Mouse (Mus musculus): ENCODE data around the gene Timm13. TPM values are rescaled to one million over a fixed set of nuclear protein-coding genes. Genes with fewer than 3 reads are reported as not detected.

Gene Timm13
- polyA plus RNA-seq, 1 experiment from 2014 or later = 317 TPM

DNA sequence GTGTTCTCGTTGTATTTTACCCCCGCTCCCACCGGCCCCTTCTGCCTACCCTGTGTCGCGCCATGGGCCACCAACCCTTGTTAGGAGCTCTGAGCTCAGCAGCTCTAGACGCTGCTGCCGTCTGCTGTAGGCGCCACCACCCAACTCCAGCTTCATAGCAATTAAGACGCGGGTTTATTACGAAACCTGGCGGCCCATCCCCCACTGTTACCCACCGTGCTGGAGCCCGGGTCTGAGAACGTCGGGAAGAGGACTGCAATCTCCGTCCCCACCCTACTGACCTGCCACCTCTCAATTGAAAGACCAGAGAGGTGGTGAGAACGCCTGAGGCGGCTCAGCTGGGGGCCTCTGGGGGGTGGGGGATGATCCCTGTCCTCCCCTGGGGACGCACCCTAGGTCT, 31.4 kb upstream of the Timm13 start:
- peaks cover 3% of the 10 kb centered on the region; the same call in 1 of the 2 replicates for H3K27me3 ChIP-seq (replicated peaks)
- H3K4me2 ChIP-seq = peak overlapping the region; percentile 95
- 3% methylated on average over 20 of the region's 20 CpGs for WGBS
- no peaks in the 10 kb centered on the region for H3K36me3 ChIP-seq
- ATAC-seq (ENCODE audit: insufficient read depth, low FRiP score, low read depth) = no peak
- peaks cover 66% of the 10 kb centered on the region for H3K4me1 ChIP-seq
- H3K27ac ChIP-seq = peak overlapping the region; percentile 67; the same call in 1 of the 2 replicates
- no peaks in the 10 kb centered on the region for H3K9me3 ChIP-seq
- peak overlapping the region; percentile 67 for H3K4me3 ChIP-seq (replicated peaks)
- no peak overlapping the region for H3K9ac ChIP-seq

DNA sequence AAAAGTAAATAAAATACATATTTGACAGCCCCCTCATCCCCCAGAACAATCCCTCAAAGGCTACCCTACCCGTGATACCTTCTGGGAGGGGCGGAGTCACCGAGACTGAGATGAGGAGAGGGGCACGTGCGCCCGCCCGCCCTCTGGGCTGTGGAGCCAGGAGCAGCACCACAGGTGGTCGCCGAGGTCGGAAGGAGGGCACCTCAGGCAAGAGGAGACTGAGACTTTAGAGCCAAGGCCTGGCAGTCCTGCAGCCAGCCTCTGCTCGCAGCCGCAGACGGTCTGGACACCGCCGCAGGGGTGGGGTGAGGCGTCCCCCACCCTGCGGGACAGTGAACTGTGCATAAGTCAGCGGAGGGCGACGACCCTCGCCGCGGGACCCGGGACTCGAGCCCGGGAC, 30.9 kb upstream of the Timm13 start:
- no peaks in the 10 kb centered on the region for H3K9me3 ChIP-seq
- H3K4me3 ChIP-seq (replicated peaks) = peak overlapping the region; percentile 67
- no peak overlapping the region for H3K9ac ChIP-seq
- no peak overlapping the region for H3K27ac ChIP-seq
- H3K36me3 ChIP-seq = no peaks in the 10 kb centered on the region
- H3K4me2 ChIP-seq = peak overlapping the region; percentile 95
- WGBS = 8% methylated on average over 26 of the region's 26 CpGs
- ATAC-seq (ENCODE audit: insufficient read depth, low FRiP score, low read depth) = no peak
- peaks cover 3% of the 10 kb centered on the region; the same call in 1 of the 2 replicates for H3K27me3 ChIP-seq (replicated peaks)
- H3K4me1 ChIP-seq = peaks cover 61% of the 10 kb centered on the region

DNA sequence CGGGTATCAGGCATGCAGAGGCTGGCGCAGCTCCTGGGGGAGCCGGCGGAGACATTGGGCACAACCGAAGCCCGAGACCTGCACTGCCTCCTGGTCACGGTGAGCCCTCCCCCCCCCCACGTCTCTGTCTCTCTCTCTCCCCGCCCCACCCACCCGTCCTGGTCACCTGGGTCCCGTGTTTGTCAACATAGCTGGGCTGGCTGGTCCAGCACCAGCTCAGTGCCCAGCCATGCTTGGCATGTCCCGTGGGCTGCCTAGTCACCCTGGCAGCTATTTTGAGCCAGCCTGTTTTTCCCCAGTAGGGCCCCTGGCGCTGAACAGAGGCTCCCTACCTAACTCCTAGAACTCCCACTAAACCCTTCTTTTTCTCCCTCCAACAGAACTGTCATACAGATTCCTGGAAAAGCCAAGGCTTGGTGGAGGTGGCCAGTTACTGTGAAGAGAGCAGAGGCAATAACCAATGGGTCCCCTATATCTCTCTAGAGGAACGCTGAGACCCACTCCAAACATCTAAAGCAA, 30.4 kb upstream of the Timm13 start:
- Histone ChIP-seq H3K4me1 (peaks cover 56% of the 10 kb centered on the region), H3K9ac (peak overlapping the region; percentile 76; the same call in 1 of the 2 replicates), H3K27ac (no peak overlapping the region), H3K27me3 (replicated peaks) (peaks cover 3% of the 10 kb centered on the region; the same call in 1 of the 2 replicates), H3K9me3 (no peaks in the 10 kb centered on the region), H3K4me2 (peak overlapping the region; percentile 95), H3K4me3 (replicated peaks) (peak overlapping the region; percentile 67), H3K36me3 (no peaks in the 10 kb centered on the region)
- WGBS = 18% methylated on average over 10 of the region's 14 CpGs
- no peak for ATAC-seq (ENCODE audit: insufficient read depth, low FRiP score, low read depth)

DNA sequence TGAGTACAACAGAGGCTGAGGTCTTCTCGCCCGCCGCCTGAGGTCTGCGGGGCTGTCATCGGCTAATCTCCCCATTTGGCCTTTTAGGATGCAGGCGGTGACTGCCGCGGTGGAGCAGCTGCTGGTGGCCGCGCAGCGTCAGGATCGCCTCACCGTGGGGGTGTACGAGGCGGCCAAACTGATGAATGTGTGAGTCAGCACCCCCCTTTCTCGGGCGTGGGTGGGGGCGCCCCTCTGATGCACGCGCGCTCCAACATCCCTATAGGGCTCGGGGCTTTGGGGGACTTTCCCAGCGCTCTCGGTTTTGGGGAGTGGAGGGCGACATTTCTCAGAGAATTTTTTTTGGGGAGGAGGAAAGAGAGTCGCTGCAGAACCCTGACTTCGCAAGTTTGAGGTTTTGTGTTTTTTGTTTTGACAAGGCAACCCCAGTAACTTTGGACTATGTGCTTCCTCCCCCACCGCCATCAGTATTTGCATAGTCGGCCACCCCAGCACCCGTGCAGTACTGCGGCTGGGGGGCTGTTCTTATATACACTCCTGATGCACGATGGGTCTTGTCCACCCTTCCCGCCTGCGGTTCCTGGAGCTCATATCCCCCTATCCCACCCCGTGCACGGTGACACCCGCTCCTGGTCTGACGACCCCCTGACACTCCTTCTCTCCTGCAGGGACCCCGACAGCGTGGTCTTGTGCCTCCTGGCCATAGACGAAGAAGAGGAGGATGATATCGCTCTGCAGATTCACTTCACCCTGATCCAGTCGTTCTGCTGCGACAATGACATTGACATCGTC, 29.8 kb upstream of the Timm13 start:
- H3K4me1 ChIP-seq = peaks cover 49% of the 10 kb centered on the region
- no peaks in the 10 kb centered on the region for H3K9me3 ChIP-seq
- no peak for ATAC-seq (ENCODE audit: insufficient read depth, low FRiP score, low read depth)
- WGBS = 1% methylated on average over 45 of the region's 45 CpGs
- H3K9ac ChIP-seq = peak overlapping the region; percentile 76
- H3K36me3 ChIP-seq = no peaks in the 10 kb centered on the region
- peaks cover 3% of the 10 kb centered on the region; the same call in 1 of the 2 replicates for H3K27me3 ChIP-seq (replicated peaks)
- H3K27ac ChIP-seq = peak overlapping the region; percentile 63; the same call in 1 of the 2 replicates
- peak overlapping the region; percentile 67 for H3K4me3 ChIP-seq (replicated peaks)
- peak overlapping the region; percentile 95 for H3K4me2 ChIP-seq

DNA sequence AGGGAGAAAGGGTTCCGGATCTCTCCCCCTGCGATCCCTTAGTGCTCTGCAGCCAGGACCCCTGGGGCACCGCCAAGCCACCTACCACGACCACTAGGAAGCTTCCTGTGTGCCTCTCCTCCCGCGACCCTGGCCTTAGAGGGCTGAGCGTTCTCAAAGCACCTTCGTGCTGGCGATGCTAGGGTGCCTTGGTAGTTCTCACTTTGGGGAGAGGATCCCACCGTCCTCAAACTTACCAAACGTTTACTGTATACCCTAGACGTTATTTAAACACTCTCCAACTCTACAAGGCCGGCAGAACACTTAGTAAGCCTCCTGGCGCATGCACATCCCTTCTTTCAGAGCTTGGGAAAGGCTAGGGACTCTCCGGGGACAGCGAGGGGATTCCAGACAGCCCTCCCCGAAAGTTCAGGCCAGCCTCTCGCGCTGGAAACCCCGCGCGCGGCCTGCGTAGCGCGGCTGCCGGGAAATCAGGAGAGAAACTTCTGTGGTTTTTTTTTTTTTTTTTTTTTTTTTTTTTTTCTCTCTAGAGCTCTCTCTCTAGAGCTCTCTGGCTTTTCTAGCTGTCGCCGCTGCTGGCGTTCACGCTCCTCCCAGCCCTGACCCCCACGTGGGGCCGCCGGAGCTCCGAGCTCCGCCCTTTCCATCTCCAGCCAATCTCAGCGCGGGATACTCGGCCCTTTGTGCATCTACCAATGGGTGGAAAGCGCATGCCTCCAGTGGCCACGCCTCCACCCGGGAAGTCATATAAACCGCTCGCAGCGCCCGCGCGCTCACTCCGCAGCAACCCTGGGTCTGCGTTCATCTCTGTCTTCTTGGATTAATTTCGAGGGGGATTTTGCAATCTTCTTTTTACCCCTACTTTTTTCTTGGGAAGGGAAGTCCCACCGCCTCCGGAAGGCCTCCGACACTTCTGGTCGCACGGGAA, 28.8 kb upstream of the Timm13 start, which contains the start of gene Gadd45b:
TSS of gene Gadd45b (plus strand) at position 775 of the 928 bp plus-strand sequence.
- Histone ChIP-seq H3K9ac (peak within 1 kb of the TSS; percentile 76), H3K36me3 (no peaks in the 10 kb centered on the region), H3K4me3 (replicated peaks) (peak within 1 kb of the TSS; percentile 67), H3K27me3 (replicated peaks) (peaks cover 3% of the 10 kb centered on the region; the same call in 1 of the 2 replicates), H3K27ac (peak within 1 kb of the TSS; percentile 93), H3K4me2 (peak within 1 kb of the TSS; percentile 95), H3K9me3 (no peaks in the 10 kb centered on the region), H3K4me1 (peaks cover 45% of the 10 kb centered on the region)
- under 1% methylated on average over 56 of the region's 56 CpGs for WGBS
- ATAC-seq (ENCODE audit: insufficient read depth, low FRiP score, low read depth) = peak; percentile 89

DNA sequence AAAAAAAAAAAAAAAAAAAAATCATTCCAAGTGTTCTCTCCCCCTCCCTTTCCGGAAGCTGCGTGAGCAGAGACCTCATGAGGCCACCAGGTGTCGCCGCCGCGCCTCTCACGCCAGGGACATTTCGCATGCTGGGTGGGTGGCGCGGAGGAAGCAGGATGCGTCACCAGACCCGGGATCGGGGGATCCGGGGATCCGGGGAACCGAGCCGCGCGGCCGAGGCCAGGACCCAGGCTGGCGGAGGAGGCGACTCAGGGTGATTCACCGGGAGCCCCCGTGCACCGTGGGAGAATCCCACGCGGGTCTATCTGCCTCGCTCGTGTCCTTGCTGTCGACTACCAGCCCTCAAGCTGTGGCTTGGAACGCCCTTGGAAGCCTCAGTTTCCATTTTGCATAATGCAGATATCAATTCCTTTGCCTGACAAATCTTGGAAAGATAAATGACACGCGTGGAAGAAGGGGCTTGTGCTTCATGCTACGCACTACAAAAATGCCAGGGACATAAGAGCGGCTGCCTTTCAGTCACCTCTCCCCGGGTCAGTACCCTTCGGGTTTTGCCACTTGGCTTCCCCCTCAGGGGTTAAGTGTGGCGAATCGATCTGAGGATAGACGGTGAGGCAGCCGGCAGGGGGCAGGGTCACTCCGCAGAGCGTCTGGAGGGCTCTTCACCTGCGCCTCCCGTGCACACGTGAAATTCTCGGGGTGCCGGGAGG, 28.0 kb upstream of the Timm13 start:
- WGBS = under 1% methylated on average over 48 of the region's 48 CpGs

DNA sequence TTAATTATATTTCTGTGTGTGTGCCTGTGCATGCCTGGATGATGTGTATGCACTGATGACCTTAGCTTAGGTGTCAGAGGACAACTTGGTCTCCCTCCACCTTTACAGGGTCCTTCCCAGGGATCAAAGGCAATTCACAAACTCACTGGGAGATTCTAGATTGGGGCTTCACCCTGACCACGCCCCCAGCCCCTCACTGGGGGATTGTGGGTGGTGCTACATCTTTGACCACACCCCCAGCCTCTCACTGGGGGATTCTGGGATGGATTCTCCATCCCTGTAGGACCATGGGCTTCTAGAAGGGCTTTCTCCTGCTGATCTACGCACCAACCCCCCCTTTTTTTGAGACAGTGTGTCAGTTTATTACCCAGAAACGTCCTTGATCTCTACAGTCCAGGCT, 24.7 kb upstream of the Timm13 start:
- no peaks in the 10 kb centered on the region for H3K36me3 ChIP-seq
- H3K9me3 ChIP-seq = no peaks in the 10 kb centered on the region
- H3K27ac ChIP-seq = no peak overlapping the region
- H3K9ac ChIP-seq = no peak overlapping the region
- peaks cover 20% of the 10 kb centered on the region; the same call in 1 of the 2 replicates for H3K4me1 ChIP-seq
- H3K4me3 ChIP-seq (replicated peaks) = no peak overlapping the region
- no peaks in the 10 kb centered on the region for H3K27me3 ChIP-seq (replicated peaks)
- no peak for ATAC-seq (ENCODE audit: insufficient read depth, low FRiP score, low read depth)
- WGBS = 50% methylated on average over 3 of the region's 3 CpGs
- H3K4me2 ChIP-seq = no peak overlapping the region

More for the DNA sequence above, 28.0 kb upstream of the Timm13 start:
- H3K36me3 ChIP-seq = no peaks in the 10 kb centered on the region
- no peaks in the 10 kb centered on the region for H3K9me3 ChIP-seq
- peaks cover 42% of the 10 kb centered on the region for H3K4me1 ChIP-seq
- H3K27me3 ChIP-seq (replicated peaks) = peaks cover 3% of the 10 kb centered on the region; the same call in 1 of the 2 replicates
- peak overlapping the region; percentile 66 for H3K9ac ChIP-seq
- H3K4me2 ChIP-seq = peak overlapping the region; percentile 82
- H3K4me3 ChIP-seq (replicated peaks) = peak overlapping the region; percentile 63
- peak; percentile 34; the same call in 1 of the 2 replicates for ATAC-seq (ENCODE audit: insufficient read depth, low FRiP score, low read depth)
- peak overlapping the region; percentile 93 for H3K27ac ChIP-seq

DNA sequence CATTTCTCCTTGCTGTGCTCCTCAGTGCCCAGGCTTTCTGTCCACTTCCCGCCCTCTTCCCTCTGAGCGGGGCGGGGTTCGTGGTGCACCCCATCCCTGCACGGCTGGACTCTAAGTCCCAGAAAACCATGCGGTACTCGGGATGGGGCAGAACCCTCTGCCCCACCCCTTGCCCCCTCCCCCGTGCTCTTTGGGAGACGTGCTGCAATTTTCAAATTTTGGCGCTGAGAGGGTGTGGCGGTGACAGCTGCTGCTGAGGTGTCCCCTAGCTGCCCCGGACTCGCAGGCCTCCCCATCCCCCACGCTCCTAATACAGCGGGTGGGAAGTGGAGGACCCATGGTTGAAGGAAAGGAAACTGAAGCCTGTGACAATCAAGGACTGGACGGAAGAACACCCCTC, 21.2 kb upstream of the Timm13 start:
- Histone ChIP-seq H3K27ac (peak overlapping the region; percentile 75), H3K4me3 (replicated peaks) (peak overlapping the region; percentile 35), H3K4me1 (peaks cover 16% of the 10 kb centered on the region), H3K27me3 (replicated peaks) (no peaks in the 10 kb centered on the region), H3K9me3 (no peaks in the 10 kb centered on the region), H3K36me3 (no peaks in the 10 kb centered on the region), H3K4me2 (peak overlapping the region; percentile 59), H3K9ac (peak overlapping the region; percentile 29; the same call in 1 of the 2 replicates)
- peak; percentile 51 for ATAC-seq (ENCODE audit: insufficient read depth, low FRiP score, low read depth)
- 4% methylated on average over 16 of the region's 16 CpGs for WGBS

DNA sequence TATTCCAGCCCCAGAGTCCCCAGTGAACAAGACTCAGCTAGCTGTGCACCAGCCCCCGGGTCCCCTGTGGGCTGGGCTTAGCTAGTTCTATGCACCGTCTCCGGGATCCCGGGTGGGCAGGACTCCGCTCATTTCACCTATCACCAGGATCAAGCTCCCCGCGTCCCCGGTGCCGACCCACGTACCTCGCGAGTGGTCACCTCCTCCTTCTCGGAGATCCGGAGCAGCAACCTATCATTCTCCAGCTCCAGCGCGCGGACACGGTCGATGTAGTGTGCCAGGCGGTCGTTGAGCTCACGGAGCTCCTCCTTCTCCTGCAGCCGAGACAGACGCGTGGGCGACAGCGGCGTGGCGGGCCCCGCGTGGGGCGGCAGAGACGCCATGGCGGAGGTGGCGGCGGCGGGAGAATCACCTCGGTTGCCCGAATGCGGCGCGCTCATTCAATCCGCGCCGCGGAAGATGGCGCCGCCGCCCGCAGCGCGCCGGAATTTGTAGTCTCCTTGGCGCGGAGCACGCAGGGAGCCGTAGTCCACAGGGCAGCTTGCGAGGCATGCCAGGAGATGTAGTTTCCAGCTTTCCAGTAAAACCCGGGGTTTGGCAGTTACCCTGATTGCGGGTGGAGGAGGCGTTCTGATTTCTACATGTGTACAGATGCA, 17.1 kb upstream of the Timm13 start, which contains the start of gene Lmnb2:
TSS of gene Lmnb2 (minus strand) at position 467 of the 656 bp plus-strand sequence.
- peak; percentile 23 for ATAC-seq (ENCODE audit: insufficient read depth, low FRiP score, low read depth)
- Histone ChIP-seq H3K36me3 (no peaks in the 10 kb centered on the region), H3K4me2 (peak within 1 kb of the TSS; percentile 91), H3K27ac (peak within 1 kb of the TSS; percentile 74), H3K9ac (peak within 1 kb of the TSS; percentile 76), H3K27me3 (replicated peaks) (no peaks in the 10 kb centered on the region), H3K4me3 (replicated peaks) (peak within 1 kb of the TSS; percentile 84), H3K4me1 (peaks cover 25% of the 10 kb centered on the region), H3K9me3 (no peaks in the 10 kb centered on the region)
- WGBS = under 1% methylated on average over 60 of the region's 61 CpGs

DNA sequence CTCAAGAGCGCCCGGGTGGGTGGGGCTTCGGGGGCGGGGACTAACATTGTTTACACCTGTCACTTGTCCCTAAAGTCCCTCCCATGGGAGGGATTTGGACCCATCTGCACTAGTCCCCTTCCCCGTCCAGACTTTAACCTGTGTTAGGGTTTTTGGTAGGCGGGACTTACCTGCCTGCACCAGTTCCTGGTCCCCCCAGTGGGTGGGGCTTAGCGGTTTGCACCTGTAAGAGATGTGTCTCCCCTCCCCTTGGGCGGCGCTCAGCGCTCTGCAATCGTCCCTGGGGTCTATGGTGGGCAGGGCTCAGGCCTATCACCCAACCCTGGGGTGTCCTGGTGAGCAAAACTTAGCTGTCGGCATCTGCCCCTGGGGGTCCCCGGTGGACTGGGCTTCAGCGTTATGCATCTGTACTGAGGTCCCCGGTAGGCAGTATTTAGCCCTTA, 16.6 kb upstream of the Timm13 start:
- H3K27ac ChIP-seq = peak overlapping the region; percentile 74
- no peaks in the 10 kb centered on the region for H3K9me3 ChIP-seq
- no peaks in the 10 kb centered on the region for H3K27me3 ChIP-seq (replicated peaks)
- H3K4me3 ChIP-seq (replicated peaks) = peak overlapping the region; percentile 84
- WGBS = 1% methylated on average over 15 of the region's 15 CpGs
- peak overlapping the region; percentile 76 for H3K9ac ChIP-seq
- H3K4me2 ChIP-seq = peak overlapping the region; percentile 91
- ATAC-seq (ENCODE audit: insufficient read depth, low FRiP score, low read depth) = peak; percentile 21
- H3K4me1 ChIP-seq = peaks cover 22% of the 10 kb centered on the region
- H3K36me3 ChIP-seq = no peaks in the 10 kb centered on the region

Data from stomach, embryonic 15.5 days (tissue).